Mouse (Mus musculus) mammary gland, adult 2 months (tissue): ENCODE results near the gene Zranb3. TPM values are rescaled to one million over a fixed set of nuclear protein-coding genes. Genes with fewer than 3 reads are reported as not detected.

Experiments used
- polyA plus RNA-seq: library from polyadenylated mRNA; depleted of rRNA; stranded (reverse); fragments of >200 nt; gene quantifications from 2 replicates; pipeline ENCODE4 v1.2.3, GENCODE M21; 2012; ENCODE audit warnings: low replicate concordance; rRNA removed

Zranb3 gene
- polyA plus RNA-seq: 1.3 and 1.7 TPM in 2 replicates

GRCm38 (mm10) chr1:128102641-128103461 is at the start of gene Zranb3, which contains the start of gene R3hdm1:
Gene Zranb3 (minus strand): TSS chr1:128103047.
Gene R3hdm1 (plus strand): TSS chr1:128103301.

Other genes starting within 250 kb of the Zranb3 start
- gene Map3k19, start 248.0 kb downstream of the Zranb3 start, polyA plus RNA-seq: 0.89 and 0.97 TPM in 2 replicates
- gene Rab3gap1, start 234.3 kb downstream of the Zranb3 start, polyA plus RNA-seq: 15.1 and 22.0 TPM in 2 replicates
- 40.6 and 49.0 TPM in 2 replicates for gene R3hdm1, start 254 bp upstream of the Zranb3 start, polyA plus RNA-seq
- 19.0 and 19.7 TPM in 2 replicates for gene Ubxn4, start 140.9 kb upstream of the Zranb3 start, polyA plus RNA-seq
- gene Lct, start 225.3 kb upstream of the Zranb3 start, polyA plus RNA-seq: 0.02 and 0.09 TPM in 2 replicates